Mouse (Mus musculus) cortical plate, adult 2 months (tissue): Measurements from ENCODE around the gene Rtn2.

Experiments used
- CTCF ChIP-seq: fragments of 200-500 bp; IDR thresholded peaks from 2 replicates; pipeline ENCODE4 v1.5.1; 2011; ENCODE audit warnings: mild to moderate bottlenecking, control low read depth, low read length; ENCODE audit not compliant: insufficient read depth; ENCODE audit errors: extremely low read depth
- POLR2A ChIP-seq: fragments of 200-500 bp; IDR thresholded peaks from 2 replicates; pipeline ENCODE4 v1.6.1; 2011; ENCODE audit warnings: mild to moderate bottlenecking, low read length, control low read depth; ENCODE audit not compliant: insufficient read depth; ENCODE audit errors: extremely low read depth

DNA sequence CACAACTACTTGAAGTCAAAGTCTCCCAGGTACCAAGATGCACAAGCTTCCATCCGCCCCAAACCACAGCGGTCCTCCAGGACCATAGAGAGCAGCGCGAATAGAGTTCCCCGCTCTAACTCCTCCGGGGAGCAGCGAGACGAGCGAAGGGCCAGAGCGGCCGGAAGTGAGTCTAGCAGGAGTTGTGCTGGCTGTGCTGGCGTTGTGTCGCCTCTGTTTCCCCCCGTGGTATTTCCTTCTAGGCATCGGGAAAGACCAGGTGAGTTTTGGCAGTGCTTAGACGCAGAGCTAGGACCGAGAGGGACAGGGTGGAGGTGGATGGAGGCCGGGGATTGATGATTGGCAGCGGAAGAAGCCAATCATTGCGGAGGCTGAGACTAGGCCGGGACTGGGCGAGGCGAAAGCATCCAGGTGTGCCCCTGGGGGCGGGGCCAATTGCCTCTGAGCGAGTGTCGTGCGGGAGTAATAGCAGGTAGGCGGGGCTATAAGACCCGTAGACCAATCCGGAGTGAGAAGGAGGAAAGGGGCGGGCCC lies 62.6 kb downstream of the Rtn2 start:
- TF ChIP-seq CTCF (no peak), POLR2A (peak; percentile 67)
